Mouse (Mus musculus) retina, adult 2 months (tissue): ENCODE measurements around the gene Tspan32.

Experiments used
- DNase-seq: peaks from one replicate; pipeline ENCODE4 v3.0.0-alpha.2; 2012; ENCODE audit warnings: low read depth, low spot score

Gene Tspan32

DNA sequence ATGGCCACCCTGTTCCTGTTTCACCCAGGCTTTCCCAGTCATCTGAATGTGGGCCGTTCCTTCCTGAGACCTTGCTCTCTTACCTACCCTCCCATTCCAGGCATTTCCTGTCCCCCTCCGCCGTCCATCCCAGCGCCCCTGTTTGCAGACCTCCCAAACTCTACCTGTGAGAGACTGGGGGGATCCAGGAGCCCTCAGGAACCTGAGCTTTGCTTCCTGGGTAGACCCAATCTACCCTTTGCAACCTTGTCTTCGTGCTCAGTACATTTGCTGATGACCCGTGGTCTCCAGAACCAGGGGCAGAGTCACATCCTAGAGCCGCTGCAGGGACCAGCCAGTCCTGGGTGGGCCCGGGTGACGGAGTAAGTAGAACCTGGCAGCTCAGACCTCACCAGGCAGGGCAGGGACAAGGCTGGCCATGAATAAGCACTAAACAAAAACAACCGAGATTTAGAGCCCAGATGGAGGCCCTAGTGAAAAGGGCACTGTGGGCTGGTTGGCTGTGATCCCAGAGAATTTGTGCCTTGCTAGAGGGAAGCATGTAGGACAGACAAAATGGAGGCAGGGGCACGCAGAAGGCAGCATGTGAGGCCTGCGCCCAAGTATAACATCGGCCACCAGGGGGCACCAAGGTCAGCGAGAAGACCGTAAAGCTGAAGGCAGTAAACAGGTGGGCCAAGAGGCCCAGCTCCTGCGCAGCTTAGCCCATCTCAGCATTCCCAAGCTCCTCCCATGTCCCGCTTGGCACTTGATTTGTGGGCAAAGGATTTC, 2.9 kb downstream of the Tspan32 start:
- DNase-seq = peak; percentile 59

DNA sequence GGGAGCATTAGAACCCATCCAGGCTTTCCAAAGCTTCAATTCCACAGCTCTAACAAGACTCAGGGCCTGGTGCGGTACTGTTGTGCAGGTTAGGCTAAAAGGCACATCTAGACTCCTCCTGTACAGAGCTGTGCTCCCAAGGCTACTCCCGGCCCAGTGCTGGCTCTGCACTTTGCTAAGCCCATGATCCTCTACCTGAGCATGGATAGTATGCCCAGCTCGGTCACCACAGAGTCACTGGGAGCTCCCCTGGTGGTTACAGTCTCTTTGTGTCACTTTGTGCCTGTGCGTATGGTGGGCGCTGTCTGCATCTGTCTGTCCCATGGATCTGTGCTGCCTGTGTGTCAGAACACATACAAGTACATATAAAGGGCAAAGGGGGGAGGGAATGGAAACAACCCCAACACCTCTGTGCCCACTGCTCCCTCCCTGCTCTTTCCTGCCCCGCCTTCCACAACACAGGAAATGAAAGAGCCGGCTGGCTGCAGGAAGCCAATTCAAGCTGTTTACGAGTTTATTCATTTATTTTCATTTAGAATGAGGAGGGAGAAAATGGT, 3.6 kb downstream of the Tspan32 start:
- no peak for DNase-seq

DNA sequence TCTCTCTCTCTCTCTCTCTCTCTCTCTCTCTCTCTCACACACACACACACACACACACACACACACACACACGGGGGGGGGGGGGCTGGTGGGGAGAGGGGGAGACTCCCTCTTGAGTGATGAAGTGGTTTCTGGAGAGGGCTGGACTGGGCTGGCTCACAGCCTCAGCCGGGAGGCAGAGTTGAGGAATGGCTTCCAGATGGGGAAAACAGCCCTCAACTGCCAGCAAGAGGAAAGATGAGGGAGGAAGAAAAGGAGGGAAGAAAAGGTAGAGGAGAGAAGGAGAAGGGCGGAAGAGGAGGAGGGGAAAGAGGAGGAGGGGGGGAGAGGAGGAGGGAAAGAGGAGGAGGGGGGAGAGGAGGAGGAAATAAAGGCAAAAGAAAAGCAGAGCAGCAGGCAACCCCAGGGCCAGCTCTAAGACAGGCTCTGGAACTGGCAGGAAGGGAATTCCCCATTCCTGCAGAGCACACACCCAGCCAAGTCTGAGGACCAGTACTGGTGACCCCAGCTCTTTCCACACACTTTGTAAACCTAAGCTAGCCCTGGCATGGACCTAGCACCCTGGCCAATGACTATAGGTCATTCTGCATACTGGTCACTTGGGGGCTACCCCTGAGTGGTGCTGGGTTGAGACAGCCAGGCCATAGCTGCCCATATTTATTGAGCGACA, 4.3 kb downstream of the Tspan32 start:
- no peak for DNase-seq

DNA sequence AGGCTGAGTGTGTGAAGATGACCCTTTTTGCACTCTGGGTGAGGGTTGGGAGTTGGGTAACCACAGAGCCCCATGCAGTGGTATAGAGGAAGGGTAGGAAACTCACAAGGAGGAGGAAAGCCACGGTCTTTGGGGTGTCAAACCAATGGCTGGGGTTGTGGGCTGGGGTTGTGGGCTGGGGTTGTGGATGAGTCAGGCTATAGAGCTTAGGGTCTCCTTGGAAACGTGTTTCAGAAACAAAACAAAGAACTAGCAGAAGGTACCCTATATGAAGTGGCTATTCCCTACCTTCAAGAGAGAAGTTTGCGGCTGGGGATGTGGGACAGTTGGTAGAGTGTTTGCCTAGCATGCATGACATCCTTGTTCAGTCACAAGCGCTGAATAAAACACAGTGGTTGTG, 5.2 kb downstream of the Tspan32 start:
- no peak for DNase-seq

DNA sequence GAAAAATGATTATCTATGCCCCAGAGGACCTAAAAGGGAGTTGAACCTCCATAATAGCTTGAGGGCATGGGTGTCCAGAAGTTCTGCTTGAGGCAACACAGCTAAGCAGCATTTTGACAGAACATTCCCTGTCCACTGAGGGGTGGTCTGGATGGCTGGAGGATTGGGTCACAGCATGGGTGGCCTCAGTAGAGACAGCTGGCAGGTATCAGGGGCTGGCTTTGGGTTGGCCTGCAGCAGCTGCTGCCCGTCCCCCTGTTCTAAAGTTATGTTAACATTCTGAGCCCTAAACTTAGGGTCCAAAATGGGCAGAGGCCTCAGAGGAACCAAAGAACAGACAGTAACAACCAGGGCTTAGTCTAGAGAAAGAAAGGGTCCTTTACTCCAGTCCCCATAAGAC, 6.4 kb downstream of the Tspan32 start:
- no peak for DNase-seq

DNA sequence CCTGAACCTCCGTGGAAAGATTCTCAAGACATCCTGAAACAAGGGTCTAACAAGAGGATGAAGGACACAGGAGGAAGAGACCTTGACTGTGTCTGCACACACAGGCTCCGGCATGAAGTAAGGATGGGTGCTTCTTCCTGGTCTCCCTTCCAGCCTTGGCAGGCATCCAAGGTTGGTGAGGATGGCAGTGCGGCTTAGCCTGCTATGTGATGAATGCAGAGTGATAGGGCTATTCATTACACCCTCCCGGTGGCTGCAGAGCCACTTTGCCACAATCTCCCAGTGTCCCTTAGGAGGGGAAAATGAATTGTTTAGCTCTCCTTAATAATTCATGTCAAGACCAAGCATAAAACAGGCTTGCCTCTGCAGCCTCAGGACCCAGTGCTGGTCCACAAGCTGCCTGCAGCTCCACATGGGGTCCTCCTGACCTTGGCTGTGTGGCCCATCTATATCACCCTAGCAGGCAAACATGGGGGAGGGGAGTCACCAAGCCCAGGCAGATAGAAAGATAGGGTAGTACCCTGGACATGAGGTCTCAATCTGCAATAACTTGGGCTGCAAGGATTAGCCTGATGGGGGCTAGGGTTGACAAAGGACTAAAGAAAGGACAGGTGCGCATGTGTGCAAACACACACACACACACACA, 7.5 kb downstream of the Tspan32 start:
- no peak for DNase-seq

DNA sequence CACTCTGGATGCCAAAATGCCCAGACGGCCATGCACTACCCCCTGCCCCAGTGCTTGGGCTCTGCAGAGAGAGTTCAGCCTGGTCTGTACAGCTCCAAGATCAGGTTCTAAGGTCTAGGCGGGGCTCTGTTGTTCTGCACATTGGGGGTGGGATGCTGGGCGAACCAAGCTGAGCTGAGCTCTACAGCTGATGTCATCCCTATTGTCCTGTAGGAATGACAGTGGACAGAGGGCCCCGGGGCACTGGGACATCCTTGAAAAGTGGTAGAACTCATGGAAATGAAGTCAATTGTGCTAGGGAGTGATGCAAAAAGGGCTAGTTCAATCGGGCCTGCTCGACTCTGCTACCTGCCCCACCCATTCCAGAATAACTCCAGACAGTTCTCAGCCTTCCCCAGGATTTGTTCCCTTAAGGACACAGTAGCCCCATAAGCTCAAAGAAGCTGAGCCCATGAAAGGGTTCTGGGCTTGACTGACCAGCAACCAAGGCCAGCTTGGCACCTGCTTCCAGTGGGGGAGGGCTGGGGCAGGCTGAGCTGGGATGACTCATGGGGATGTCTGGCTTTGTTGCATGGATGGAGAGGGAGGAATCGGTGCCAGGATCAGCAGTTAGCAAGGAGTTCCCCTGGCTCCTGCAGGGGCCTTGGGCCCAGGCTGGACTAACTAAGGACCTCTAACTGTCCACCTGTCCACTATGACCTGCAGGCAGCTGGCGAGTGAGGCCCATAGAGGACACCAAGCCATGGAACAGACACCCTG, 8.8 kb downstream of the Tspan32 start:
- no peak for DNase-seq

DNA sequence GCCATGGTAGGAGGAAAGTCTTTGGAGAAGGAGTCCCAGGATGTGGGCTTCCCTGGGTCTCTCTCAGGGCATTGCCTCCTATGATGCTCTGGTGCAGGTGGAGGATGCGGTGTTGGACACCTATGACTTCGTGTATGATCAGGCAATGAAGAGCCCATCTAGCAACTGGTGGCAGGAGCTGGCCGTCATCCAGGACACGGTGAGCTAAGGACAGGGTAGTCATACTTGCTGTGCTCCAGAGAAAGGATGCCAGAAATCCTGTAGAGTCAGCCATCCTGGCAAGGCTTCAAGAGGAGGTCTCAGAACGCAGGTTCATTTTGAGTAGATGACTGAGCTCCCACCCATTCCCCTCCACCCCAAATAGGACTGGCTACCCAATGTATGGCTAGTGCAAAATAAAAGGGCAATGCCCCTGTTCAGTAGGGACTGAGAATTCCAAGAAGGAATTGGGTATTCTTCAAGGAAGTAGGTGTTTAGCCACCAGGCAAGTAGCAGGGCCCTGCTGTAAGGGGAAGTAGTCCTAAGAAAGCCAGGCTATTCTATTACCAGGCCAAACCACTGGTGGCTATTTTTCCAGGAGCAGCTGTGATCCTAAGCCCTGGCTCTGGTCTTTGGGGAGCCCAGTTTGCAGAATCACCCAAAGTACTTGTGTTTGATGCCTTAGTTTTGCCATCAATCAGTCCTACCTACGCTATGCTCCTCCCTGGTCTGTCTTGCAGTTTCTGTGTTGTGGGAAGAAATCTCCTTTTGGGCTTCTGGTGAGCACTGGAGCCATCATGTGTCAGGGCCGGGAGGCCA, 10.2 kb downstream of the Tspan32 start:
- DNase-seq = no peak

DNA sequence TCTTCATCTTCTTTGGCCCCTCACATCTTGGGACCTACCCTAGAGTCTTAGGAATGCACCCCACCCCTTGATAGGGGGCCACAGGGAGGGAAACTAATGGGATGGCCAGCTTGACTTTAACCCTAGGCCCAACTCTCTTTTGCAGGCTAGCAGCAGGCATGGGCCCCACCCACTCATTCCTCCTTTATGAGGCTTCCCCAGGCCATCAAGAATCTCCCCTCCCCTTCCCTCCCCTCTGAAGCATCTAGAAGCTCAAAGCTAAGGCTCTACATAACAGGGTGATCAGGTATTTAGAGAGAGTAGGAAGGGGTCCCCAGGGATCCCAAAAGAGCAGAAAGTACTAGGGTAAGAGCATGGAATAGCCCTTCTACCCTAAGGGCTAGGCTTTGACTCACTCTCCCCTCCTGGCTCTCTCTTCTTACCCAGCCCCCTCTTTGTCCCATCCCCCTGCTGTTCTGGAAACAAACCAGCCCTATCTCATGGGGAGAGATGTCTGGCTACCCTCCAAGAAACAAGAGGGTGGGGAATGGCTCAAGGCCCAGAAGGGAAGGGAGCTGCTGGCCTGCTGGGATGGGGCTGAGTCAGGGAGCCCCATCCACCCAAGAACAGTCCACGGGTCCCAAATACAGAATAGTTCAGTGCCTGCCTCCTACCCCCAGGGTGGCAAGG, 11.0 kb downstream of the Tspan32 start:
- DNase-seq = no peak

DNA sequence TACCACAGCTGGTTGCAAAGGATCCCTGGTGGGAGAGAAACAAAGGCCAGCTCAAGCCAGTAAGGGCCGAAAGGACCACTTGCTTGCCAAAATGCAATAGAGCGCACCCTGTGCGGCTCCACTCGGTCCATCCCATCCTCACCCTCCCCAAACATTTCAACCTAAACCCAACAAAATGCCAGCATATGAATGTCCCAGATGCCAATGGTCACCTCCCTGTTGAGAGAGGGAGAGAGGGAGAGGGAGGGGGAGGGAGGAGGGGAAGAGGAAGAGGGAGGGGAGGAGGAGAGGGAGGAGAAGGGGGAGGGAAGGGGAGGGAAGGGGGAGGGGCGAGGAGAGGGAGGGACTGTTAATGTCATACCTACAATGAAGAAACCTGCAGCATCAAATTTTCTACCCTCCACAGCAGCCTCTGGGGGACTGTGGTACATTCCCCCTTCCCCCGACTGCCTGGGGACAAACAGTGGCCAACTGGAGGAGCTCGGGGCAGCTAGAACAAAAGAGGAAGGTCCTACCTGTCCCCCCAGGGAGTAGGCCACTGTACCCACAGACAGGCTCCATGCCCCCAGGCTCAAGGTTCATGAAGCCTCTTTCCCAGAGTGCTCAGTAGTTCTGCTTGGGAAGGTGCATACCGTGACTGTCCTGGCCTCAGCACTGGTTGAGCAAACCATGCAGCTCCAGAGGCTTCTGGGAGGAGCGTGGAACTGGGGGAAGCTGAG, 11.7 kb downstream of the Tspan32 start:
- DNase-seq = no peak

DNA sequence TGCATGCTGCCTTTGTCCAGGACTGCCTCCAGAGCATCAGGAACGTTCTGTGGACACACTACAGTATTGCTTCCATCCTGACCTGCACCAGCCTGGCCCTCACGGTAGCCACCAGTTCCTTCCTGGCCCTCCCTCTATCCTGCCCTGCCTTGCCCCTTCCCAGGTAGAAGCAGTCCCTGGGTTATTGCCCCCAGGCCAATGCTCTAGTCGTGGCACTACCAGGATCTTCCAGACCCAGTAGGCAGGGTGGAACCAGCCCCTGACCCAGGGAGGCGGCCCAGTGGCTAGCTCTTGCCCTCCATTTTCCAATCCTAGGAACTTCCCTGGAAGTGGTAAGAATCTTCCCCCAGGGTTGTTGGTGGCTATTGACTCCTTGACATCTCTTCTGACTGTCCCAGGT, 12.3 kb downstream of the Tspan32 start:
- DNase-seq = no peak

DNA sequence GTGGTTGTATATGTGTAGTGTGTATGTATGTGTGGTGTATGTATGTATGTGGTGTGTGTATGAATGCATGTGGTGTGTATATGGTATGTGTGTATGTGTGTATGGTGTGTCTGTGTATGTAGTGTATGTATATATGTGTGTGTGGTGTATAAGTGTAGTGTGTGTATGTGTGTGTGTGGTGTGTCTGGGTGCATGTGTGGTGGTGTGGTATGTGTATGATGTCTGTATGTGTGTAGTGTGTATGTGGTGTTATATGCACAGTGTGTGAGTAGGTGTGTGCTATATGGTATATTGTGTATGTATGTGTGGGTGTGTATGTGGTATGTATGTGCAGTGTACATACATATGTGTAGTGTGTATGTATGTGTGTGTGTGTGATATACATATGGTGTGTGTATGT, 15.2 kb downstream of the Tspan32 start:
- DNase-seq = no peak

DNA sequence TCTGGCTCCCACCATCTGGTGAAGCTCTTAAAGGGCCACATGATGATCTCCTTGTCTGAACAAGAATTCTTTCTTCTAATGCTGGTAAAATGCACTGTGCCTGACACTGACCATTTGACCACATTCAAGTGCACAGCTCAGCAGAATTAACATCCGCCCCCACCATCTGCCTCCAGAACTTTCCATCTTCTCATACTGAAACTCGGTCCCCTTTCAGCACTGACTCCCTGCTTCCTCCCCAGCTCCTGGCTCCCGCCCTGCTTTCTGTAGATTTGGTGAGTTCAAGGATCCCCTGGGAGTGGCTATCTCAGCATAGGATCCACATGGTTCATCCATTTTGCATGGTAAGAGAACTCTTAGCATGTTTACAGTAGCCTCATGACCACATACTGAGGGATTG, 15.9 kb downstream of the Tspan32 start:
- no peak for DNase-seq

DNA sequence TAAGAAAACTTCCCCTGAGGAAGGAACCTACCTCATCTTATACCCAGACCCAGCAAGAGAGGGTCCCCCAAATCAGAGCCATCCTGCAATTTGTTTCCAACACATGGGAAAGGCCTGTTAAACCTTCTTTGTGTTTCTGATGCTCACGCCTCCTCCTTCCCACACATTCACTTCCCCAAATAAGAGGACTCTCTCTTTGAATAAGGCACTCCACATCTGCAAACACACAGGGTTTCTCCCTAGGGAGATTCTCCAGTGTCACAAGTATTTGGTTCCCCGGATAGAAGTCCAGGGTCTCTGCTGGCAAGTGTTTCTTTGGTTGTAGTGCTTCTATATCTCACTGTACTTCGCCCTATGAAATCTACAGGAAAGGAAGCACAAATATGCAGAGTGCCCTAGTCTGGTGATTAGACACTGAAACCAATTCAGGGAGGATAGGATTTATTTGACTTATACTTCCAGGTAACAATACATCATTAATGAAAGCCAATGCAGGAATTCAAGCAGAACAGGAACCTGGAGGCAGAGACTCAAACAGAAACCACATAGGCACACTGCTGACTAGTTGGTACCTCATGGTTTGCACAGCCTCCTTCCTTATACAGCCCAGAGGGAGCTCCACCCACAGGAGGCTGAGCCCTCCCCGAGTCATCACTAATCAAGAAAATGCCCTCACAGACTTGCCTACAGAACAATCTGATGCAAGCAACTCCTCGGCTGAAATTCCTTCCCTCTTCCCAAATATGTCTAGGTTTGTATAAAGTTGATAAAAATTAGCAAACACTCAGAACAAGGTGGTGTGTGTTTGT, 16.7 kb downstream of the Tspan32 start:
- DNase-seq = no peak

DNA sequence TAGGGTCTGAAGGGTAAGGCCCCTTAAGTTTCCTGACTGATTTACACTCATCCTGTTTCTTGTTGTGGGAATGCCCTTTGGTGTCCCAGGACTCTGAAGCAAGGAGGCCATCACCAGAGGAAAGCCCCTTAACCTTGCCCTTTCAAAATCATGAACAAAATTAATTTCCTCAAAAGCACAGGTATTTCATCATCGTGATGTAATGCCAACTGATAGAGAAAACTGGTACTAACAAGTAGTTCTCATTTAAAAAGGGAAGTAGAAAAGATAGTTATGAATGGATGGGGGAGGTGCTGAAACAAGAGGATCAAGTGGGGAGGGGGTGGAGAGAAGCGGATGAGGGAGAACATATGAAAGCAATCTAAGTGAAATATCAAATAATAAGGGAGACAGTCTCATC, 18.7 kb downstream of the Tspan32 start:
- no peak for DNase-seq

DNA sequence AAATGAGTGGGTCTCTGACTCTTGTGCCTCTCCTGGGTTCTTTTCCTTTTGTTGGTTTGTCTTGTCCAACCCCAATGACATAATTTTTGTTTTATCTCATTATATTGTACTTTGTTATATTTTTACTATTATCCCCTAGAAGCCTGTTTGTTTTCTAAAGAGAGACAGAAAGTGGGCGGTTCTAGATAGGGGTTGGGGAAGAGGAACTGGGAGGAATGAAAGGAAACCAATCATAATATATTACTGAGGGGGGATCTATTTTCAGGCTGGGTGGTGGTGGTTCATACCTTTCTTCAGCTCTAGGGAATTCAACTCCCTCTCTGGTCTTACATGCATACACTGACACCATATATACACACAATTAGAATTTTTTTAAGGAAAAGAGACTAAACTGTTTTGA, 19.4 kb downstream of the Tspan32 start:
- DNase-seq = no peak

DNA sequence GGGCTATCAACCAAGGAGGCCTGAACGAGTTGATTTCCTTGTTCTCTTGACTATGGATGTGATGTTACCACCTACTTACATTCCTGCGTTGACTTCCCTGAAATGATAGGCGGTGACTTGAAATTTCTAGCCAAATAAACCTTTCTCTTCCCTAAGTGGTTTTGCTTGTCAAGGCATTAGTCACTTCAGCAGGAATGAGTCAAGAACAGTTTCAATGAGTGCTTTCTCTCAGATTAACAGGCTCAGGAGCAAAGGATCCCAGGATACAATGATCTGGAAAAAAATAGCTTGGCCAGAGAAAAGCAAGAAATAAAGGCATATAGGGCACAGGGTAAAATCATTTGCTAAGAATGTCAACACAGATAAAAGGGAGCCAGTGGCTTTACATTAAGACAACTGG, 20.6 kb downstream of the Tspan32 start:
- DNase-seq = no peak

DNA sequence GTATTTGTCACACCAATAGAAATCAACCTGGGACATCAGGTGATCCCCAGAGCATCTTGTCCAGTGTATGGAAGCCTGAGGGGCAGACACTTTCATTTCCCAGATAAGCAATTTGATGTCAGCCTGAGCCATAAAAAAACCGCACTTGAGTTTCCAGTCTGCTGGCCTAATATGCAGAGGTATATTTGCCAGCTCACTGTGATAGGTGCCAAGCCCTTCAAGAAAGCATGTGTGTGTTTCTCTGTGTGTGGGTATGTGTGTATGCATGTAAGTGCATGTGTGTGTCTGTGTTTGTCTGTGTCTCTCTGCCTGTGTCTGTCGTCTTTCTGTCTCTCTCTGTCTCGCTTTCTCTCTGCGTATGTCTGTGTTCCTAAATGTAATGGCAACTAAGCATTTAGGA, 22.4 kb downstream of the Tspan32 start:
- DNase-seq = no peak

DNA sequence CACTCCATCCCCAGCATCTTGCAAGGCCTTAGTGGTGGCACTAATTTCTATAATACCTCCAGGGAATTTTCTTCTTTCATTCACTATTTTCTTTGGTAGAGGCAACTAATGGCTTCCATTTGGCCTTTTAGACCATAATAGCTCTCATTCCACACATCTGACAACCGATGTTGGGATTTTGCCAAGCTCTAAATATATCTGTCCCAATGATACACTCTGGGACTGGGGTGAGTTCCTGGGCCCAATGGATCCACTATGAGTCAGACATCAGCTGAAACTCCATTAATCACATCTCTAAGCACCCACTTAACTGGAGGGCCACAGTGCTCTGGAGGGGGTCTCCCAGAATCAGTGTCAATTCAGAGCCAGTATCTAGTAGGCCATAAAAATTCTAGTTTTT, 27.0 kb downstream of the Tspan32 start:
- no peak for DNase-seq
